Mouse (Mus musculus): ENCODE measurements at regions not wholly inside any gene's neighbourhood (a gene's known extent, or its start where the extent isn't known, plus 50 kb on each side); places are given as distances from the start of the nearest gene placed in this dataset.

DNA sequence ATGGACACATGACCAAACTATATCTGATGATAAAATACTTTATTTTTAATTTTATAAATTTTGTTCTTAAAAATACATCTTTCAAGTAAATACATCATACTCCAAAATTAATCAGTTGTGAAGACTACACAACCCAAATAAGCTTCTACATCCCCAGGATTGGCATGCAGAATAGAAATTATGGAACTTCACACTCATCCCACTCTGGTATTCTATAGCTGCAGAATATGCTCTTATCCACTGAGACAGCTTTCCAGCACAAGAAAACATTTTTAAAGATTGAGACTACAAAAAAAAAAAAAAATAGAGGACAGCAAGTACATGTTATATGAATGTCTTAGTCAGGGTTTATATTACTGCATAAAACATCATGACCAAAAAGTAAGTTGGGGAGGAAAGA is 94.4 kb downstream of the Gm11232 start:
- no peak for DNase-seq (ENCODE audit: low read depth, low spot score)

GRCm38 (mm10) chr4:71640521-71640920 is 117.2 kb downstream of the Gm11232 start:
- DNase-seq (ENCODE audit: low read depth, low spot score), result no peak

DNA sequence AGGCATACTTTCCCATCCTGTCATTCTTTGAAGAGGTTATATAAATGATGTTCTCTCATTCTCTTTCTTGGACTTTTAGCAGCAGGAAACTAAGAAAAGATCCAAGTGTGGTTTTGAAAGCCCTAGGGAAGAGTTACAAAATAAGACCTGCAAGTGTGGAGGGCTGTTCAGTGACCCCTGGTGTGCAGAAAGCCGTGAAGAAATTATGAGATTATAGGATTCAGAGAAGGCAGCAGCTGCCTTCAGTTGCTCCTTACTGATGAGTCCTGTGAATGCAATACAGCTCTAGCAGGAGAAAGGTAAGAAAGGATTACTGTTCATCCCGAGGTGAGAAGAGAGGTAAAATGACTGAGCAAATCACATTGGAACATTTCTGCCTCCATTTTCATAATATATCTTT is 130.7 kb downstream of the Gm11232 start:
- DNase-seq (ENCODE audit: low read depth, low spot score), result no peak

- no peak for DNase-seq (ENCODE audit: low read depth, low spot score)
Observed at GRCm38 (mm10) chr4:71626626-71627025, 131.1 kb downstream of the Gm11232 start.

- DNase-seq (ENCODE audit: low read depth, low spot score), result no peak
Observed at GRCm38 (mm10) chr4:71624771-71625170, 133.0 kb downstream of the Gm11232 start.

DNA sequence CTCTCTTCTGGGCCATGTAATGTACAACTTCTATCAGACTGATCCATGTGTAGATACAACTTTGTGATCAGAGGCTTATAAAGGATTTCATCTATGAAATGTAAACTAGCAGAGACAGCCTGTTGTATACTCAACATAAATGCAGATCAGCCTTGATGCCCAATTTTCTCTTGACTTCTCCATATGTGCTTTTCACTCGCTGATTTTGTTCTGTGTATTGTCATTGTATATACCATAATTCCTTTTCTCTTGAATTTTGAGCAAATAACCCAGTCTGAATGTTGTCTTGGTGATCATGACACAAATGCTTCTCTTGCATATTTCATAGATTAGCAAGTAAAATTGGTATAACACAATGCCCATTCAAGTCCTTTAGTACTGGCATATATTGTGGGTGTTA is 144.0 kb downstream of the Gm11232 start:
- no peak for DNase-seq (ENCODE audit: low read depth, low spot score)

DNA sequence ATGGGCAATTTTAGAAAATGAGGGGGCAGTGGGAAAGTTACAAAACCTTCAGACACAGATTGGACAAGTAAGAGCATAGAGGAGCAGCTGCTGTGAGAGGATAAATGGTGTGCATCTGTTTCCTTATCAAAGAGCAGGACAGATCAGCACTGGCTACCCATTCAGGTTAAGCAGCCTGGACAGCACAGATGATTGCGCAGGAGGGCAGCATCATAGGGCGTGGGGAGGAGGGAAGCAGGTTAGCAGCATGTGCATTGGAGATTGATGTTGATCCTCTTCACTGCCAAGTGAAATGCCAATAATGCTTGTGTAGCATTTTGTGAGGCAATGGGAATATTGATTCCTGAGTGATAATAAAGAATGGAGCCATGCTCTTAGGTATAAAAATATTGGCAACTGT is 171.9 kb downstream of the Gm11232 start:
- DNase-seq (ENCODE audit: low read depth, low spot score), result no peak

- DNase-seq (ENCODE audit: low read depth, low spot score), result no peak
Observed at GRCm38 (mm10) chr4:71560656-71561055, 197.1 kb downstream of the Gm11232 start.

DNA sequence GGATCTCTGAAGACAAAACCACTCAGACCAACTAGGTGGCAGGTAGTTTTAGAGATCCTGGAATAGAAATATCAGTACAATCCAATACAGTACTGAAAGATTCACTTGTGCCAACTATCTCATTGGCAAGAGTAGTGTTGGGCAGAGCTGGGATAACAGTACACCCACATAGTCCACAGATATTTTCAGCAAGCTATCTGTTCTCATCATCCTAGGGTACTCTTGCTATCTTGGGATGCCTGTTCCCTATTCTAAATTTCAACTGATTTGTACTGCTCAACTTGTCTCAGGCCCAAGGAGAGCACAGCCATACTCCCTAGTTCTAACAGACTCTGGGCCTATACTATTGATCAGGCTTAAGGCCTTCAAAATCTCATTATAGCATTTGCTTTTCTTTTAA is 218.6 kb downstream of the Gm11232 start:
- DNase-seq (ENCODE audit: low read depth, low spot score), result no peak

DNA sequence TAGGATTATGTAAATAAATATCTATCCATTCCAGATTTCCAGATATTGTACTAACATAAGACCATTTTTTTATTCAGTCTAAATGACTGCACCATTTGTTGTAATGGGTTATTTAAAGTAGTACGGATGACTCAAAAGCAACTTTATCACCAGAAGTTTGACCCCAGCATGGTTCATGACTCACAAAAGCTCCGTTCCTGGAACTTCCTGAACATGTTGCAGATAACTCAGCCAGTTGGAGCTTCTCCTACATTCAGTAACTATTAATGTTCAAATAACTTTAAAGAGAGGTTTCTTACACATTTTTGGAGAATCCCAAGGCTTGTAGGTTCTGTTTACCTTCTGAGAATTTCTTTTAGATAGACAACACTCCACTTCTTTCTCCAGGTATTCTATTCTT is 219.8 kb downstream of the Gm11232 start:
- DNase-seq (ENCODE audit: low read depth, low spot score), result no peak

DNA sequence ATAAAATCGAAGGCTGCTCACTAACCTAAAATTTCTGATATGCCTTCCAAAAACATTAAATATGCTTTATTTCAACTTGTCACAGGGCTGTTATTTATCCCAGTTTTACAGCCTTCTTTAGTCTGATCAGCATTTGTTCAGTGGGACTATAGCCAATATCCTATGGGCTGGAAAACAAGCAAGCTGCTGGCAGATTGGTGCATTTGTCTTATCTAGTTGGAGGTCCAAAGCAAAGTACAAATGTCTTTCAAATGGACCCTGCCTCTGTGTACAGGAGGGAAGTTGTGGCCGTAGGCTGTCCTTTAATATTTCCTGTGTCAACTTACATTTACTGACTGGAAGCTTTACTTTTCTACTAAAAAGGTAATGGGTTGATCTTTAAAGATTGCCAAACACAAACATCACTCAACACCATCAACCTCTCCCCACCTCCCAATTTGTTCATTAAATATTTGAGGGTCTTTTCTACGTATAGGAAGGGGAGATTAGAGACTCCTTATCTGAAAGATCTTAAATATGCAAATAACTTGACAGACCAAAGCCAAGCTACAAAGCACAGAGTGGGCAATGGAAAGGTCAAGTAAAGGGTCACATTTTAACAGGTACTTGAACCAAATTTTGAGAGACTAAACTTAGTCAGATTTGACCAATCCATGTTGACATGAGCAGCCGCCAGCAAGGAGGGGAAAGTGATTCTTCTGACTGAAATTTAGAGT is 233.4 kb downstream of the Gm11232 start:
- no peak for DNase-seq (ENCODE audit: low read depth, low spot score)

DNA sequence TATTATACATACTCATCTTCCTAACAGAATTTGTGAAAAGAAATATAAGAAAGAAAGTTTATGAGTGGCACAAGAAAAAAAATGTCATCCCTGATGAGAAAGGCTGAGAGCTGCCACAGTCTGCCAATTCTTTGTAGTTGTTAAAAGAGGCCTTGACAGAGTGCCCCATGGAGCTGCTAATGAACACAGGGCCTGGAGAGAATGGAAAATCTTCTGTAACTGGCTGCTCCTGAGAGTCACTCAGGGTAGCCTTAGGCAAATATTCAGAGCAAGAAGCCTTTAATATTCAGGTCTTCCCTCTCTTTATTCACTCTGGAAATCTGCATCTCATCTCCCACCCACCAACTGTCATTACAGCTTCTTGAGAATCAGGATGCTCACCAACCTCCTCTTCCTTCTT is 237.0 kb downstream of the Gm11232 start:
- DNase-seq (ENCODE audit: low read depth, low spot score), result no peak

GRCm38 (mm10) chr4:71517921-71518404 is 239.8 kb downstream of the Gm11232 start:
- no peak for DNase-seq (ENCODE audit: low read depth, low spot score)

- no peak for DNase-seq (ENCODE audit: low read depth, low spot score)
Observed at GRCm38 (mm10) chr4:71506911-71507310, 250.9 kb downstream of the Gm11232 start.

GRCm38 (mm10) chr4:71489788-71490187 is 268.0 kb downstream of the Gm11232 start:
- DNase-seq (ENCODE audit: low read depth, low spot score), result no peak

- DNase-seq (ENCODE audit: low read depth, low spot score), result no peak
Observed at GRCm38 (mm10) chr4:71488663-71489161, 269.1 kb downstream of the Gm11232 start.

DNA sequence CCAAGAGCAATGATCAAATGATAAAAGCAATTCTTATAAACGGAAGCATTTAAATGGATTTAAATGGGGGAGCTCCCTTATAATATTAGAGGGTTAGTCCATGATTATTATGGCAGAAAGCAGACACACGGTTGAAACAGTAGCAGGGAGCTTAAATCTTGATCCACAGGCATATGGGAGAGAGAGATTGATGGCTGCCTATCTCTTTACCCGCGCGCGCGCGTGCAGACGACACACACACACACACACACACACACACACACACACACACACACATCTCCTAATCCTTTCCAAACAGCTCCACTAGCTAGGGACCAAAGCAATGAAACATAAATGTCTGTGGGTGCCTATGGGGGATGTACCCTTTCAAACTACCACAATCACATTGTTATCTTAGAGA is 269.7 kb downstream of the Gm11232 start:
- DNase-seq (ENCODE audit: low read depth, low spot score), result no peak

GRCm38 (mm10) chr4:71480960-71481359 is 276.8 kb downstream of the Gm11232 start:
- DNase-seq (ENCODE audit: low read depth, low spot score), result no peak

- no peak for DNase-seq (ENCODE audit: low read depth, low spot score)
Observed at GRCm38 (mm10) chr4:71470580-71470979, 287.2 kb downstream of the Gm11232 start.

- no peak for DNase-seq (ENCODE audit: low read depth, low spot score)
Observed at GRCm38 (mm10) chr4:71454811-71455210, 303.0 kb downstream of the Gm11232 start.

GRCm38 (mm10) chr4:71453499-71453898 is 304.3 kb downstream of the Gm11232 start:
- no peak for DNase-seq (ENCODE audit: low read depth, low spot score)

DNA sequence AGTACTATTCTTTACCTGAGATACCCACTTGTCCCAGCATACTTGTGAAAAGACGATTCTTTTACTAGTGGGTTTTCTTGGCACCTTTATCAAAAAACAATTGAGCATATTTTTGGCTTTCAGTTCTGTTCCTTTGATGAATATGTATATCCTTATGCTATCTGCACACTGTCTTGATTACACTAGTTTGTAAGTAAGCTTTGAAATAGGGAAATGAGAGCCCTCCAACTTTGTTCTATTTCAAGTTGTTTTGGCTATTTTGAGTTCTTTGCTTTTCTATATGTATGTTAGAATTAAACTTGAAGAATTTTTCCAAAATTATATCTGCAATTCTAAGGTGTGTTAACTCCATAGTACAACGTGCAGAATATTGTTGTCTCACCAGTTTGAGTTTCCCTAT is 311.3 kb downstream of the Gm11232 start:
- DNase-seq (ENCODE audit: low read depth, low spot score), result no peak

- DNase-seq (ENCODE audit: low read depth, low spot score), result no peak
Observed at GRCm38 (mm10) chr4:71431245-71431929, 326.4 kb downstream of the Gm11232 start.
